Mouse (Mus musculus) lung, postnatal 0 days (tissue): Measurements from ENCODE around the gene Clnk. TPM values are rescaled to one million over a fixed set of nuclear protein-coding genes. Genes with fewer than 3 reads are reported as not detected.

ENCODE experiments used
- ATAC-seq: fragments of 200-750 bp; cut with Nextera tagmentation; 2 replicates; pipeline ENCODE4 v1.8.0; 2017; ENCODE audit warnings: moderate library complexity
- DNase-seq: peaks from one replicate; pipeline ENCODE4 v3.0.0-alpha.2; 2016; ENCODE audit warnings: low spot score
- H3K27ac ChIP-seq: fragments of 300-500 bp; sonication (generic); 2 replicates; pipeline ENCODE4 v1.5.1; 2014; ENCODE audit warnings: antibody characterized with exemption, mild to moderate bottlenecking, low read length, mixed read lengths
- H3K27me3 ChIP-seq: fragments of 300-500 bp; sonication (generic); replicated peaks from 2 replicates; pipeline ENCODE4 v1.6.1; 2014; ENCODE audit warnings: low read length, mixed read lengths; ENCODE audit not compliant: insufficient read depth
- H3K36me3 ChIP-seq: fragments of 300-500 bp; sonication (generic); 2 replicates; pipeline ENCODE4 v1.6.1; 2014; ENCODE audit warnings: low read length, mixed read lengths; ENCODE audit not compliant: insufficient read depth
- H3K4me1 ChIP-seq: fragments of 300-500 bp; sonication (generic); 2 replicates; pipeline ENCODE4 v1.6.1; 2014; ENCODE audit warnings: antibody characterized with exemption, low read depth, low read length, mixed read lengths; ENCODE audit not compliant: insufficient read depth
- H3K4me2 ChIP-seq: fragments of 300-500 bp; sonication (generic); replicated peaks from 2 replicates; pipeline ENCODE4 v1.6.1; 2014; ENCODE audit warnings: low read depth, mild to moderate bottlenecking, low read length, moderate library complexity, mixed read lengths
- H3K4me3 ChIP-seq: fragments of 300-500 bp; sonication (generic); 2 replicates; pipeline ENCODE4 v1.5.1; 2014; ENCODE audit warnings: low read depth, low read length
- H3K9ac ChIP-seq: fragments of 300-500 bp; sonication (generic); replicated peaks from 2 replicates; pipeline ENCODE4 v1.6.1; 2014; ENCODE audit warnings: low read depth, mild to moderate bottlenecking
- H3K9me3 ChIP-seq: fragments of 300-500 bp; sonication (generic); 2 replicates; pipeline ENCODE4 v1.6.1; 2016; ENCODE audit warnings: low read length, mixed read lengths
- CTCF ChIP-seq: IDR thresholded peaks from 2 replicates; pipeline ENCODE4 v1.5.1; 2016; ENCODE audit warnings: antibody characterized with exemption, mild to moderate bottlenecking
- EP300 ChIP-seq: IDR thresholded peaks from 2 replicates; pipeline ENCODE4 v1.6.1; 2016; ENCODE audit warnings: antibody characterized with exemption, mild to moderate bottlenecking, control low read depth
- WGBS: fragments of 180-500 bp; shearing (Covaris S2); extraction: QIAGEN DNeasy Blood & Tissue Kit; methylation state at CpG from one replicate; pipeline ENCODE4 v1.1.7; 2014; 5-methylcytosine and 5-hydroxymethylcytosine counted together
- polyA plus RNA-seq: library from polyadenylated mRNA; unstranded; fragments of >200 nt; fragmentation: Nextera tagmentation; extraction: Ambion mirVana; gene quantifications from 2 replicates; pipeline ENCODE4 v1.2.1, GENCODE M21; 2015

Gene Clnk
- polyA plus RNA-seq, 1 experiment from 2014 or later = not detected

GRCm38 (mm10) chr5:38874931-38875330 lies 1.7 kb downstream of the Clnk start:
- Histone ChIP-seq H3K9me3 (no peaks in the 10 kb centered on the region), H3K27ac (no peak overlapping the region), H3K4me1 (no peaks in the 10 kb centered on the region), H3K4me2 (no peak overlapping the region), H3K9ac (no peak overlapping the region), H3K27me3 (no peaks in the 10 kb centered on the region), H3K36me3 (no peaks in the 10 kb centered on the region), H3K4me3 (no peak overlapping the region)
- WGBS = 33% methylated on average over 1 of the region's 1 CpGs
- DNase-seq (no peak), ATAC-seq (no peak)
- TF ChIP-seq CTCF (no peak), EP300 (no peak)

GRCm38 (mm10) chr5:38872906-38873305 lies 3.7 kb downstream of the Clnk start:
- Histone ChIP-seq H3K4me2 (no peak overlapping the region), H3K4me1 (no peaks in the 10 kb centered on the region), H3K27me3 (no peaks in the 10 kb centered on the region), H3K9ac (no peak overlapping the region), H3K36me3 (no peaks in the 10 kb centered on the region), H3K27ac (no peak overlapping the region), H3K9me3 (no peaks in the 10 kb centered on the region), H3K4me3 (no peak overlapping the region)
- no peak for DNase-seq
- TF ChIP-seq EP300 (no peak), CTCF (no peak)
- WGBS = 81% methylated on average over 3 of the region's 3 CpGs
- no peak for ATAC-seq

- Histone ChIP-seq H3K4me2 (no peak overlapping the region), H3K4me1 (no peaks in the 10 kb centered on the region), H3K27me3 (no peaks in the 10 kb centered on the region), H3K4me3 (no peak overlapping the region), H3K27ac (no peak overlapping the region), H3K36me3 (no peaks in the 10 kb centered on the region), H3K9ac (no peak overlapping the region), H3K9me3 (no peaks in the 10 kb centered on the region)
- DNase-seq (no peak), ATAC-seq (no peak)
- 67% methylated on average over 2 of the region's 2 CpGs for WGBS
- no peak for TF ChIP-seq CTCF
These were observed 5.0 kb downstream of the Clnk start for GRCm38 (mm10) chr5:38871591-38871990.

GRCm38 (mm10) chr5:38870485-38870884 lies 6.1 kb downstream of the Clnk start:
- H3K4me3 ChIP-seq = no peak overlapping the region
- no peak overlapping the region for H3K27ac ChIP-seq
- ATAC-seq (no peak), DNase-seq (no peak)
- no peaks in the 10 kb centered on the region for H3K4me1 ChIP-seq
- no peaks in the 10 kb centered on the region for H3K27me3 ChIP-seq
- H3K4me2 ChIP-seq = no peak overlapping the region
- TF ChIP-seq EP300 = no peak
- no peak for TF ChIP-seq CTCF
- H3K9ac ChIP-seq = no peak overlapping the region
- 68% methylated on average over 12 of the region's 12 CpGs for WGBS
- no peaks in the 10 kb centered on the region for H3K36me3 ChIP-seq
- no peaks in the 10 kb centered on the region for H3K9me3 ChIP-seq

GRCm38 (mm10) chr5:38869976-38870375 lies 6.6 kb downstream of the Clnk start:
- peak; percentile 28 for DNase-seq
- no peaks in the 10 kb centered on the region for H3K9me3 ChIP-seq

GRCm38 (mm10) chr5:38864624-38865023 lies 12.0 kb downstream of the Clnk start:
- no peak for TF ChIP-seq CTCF
- TF ChIP-seq EP300 = no peak
- DNase-seq (no peak), ATAC-seq (no peak)
- H3K36me3 ChIP-seq = no peaks in the 10 kb centered on the region
- H3K4me1 ChIP-seq = no peaks in the 10 kb centered on the region
- H3K9ac ChIP-seq = no peak overlapping the region
- no peak overlapping the region for H3K4me2 ChIP-seq
- WGBS = 62% methylated on average over 6 of the region's 6 CpGs
- H3K27me3 ChIP-seq = no peaks in the 10 kb centered on the region
- no peak overlapping the region for H3K27ac ChIP-seq
- no peaks in the 10 kb centered on the region for H3K9me3 ChIP-seq
- H3K4me3 ChIP-seq = no peak overlapping the region

More at GRCm38 (mm10) chr5:38869976-38870375, 6.6 kb downstream of the Clnk start:
- 0 out of 2 replicates have a peak, but pooled peaks have one; percentile 16 for ATAC-seq
- H3K4me1 ChIP-seq = no peaks in the 10 kb centered on the region
- 63% methylated on average over 9 of the region's 9 CpGs for WGBS
- no peaks in the 10 kb centered on the region for H3K27me3 ChIP-seq
- H3K4me2 ChIP-seq = no peak overlapping the region
- TF ChIP-seq CTCF (no peak), EP300 (no peak)
- no peaks in the 10 kb centered on the region for H3K36me3 ChIP-seq
- no peak overlapping the region for H3K4me3 ChIP-seq
- no peak overlapping the region for H3K27ac ChIP-seq
- no peak overlapping the region for H3K9ac ChIP-seq

GRCm38 (mm10) chr5:38863029-38863428 lies 13.6 kb downstream of the Clnk start:
- no peak overlapping the region for H3K4me2 ChIP-seq
- no peaks in the 10 kb centered on the region for H3K36me3 ChIP-seq
- no peak for TF ChIP-seq CTCF
- TF ChIP-seq EP300 = no peak
- no peak overlapping the region for H3K27ac ChIP-seq
- no peaks in the 10 kb centered on the region for H3K4me1 ChIP-seq
- no peaks in the 10 kb centered on the region for H3K27me3 ChIP-seq
- no peak overlapping the region for H3K9ac ChIP-seq
- ATAC-seq (no peak), DNase-seq (no peak)
- H3K9me3 ChIP-seq = no peaks in the 10 kb centered on the region
- 55% methylated on average over 3 of the region's 3 CpGs for WGBS
- H3K4me3 ChIP-seq = no peak overlapping the region
